In the genomic region with DNA sequence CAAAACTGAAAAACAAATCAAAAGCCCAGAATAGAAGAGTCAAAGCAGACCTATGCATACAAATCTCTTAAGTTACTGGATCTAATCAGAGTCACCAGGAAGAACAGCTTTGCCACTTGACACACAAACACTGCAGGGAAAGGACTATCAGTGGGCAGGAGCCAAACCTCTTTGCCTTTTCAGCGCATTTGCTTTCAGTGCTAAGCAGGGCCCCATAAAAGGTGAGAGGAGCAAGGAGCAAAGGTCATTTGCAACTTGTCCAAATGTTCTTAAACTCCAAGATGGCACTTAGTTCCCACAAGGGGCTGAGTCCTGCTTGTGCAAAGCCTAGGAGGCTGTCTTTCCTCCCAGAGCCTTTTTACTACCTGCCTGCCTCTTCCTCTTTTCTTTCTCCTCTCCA, we compare ENCODE assay signal across 21 mouse cellular contexts. TPM values are rescaled to one million over a fixed set of nuclear protein-coding genes. Genes with fewer than 3 reads are reported as not detected.
DNase-seq lines count a peak whose midpoint lies in the region; ATAC-seq and TF ChIP-seq lines count a peak whose summit lies in the region.
"Had no signal": no experiment of that assay in that cellular context is flagged by ENCODE, and none has a peak within 500 bp of the region (broad histone marks: within the 10 kb centered on the region; RNA-seq: fewer than 3 reads in every experiment).

No protein-coding gene starts in this region.

- H3K27me3 ChIP-seq in heart, postnatal 0 days (ENCODE audit: control insufficient read depth, insufficient read depth, low read length), result no peaks in the 10 kb centered on the region
- H3K27me3 ChIP-seq in heart, embryonic 10.5 days (ENCODE audit: insufficient read depth, poor library complexity, severe bottlenecking), result peaks cover 15% of the 10 kb centered on the region; the same call in 1 of the 2 replicates
- H3K27me3 ChIP-seq in liver, adult 2 months (ENCODE audit: control insufficient read depth, insufficient read depth, low read length), result no peaks in the 10 kb centered on the region
- H3K27me3 ChIP-seq in liver, postnatal 0 days (ENCODE audit: insufficient read depth, low read length), result no peaks in the 10 kb centered on the region
- H3K27me3 ChIP-seq: forebrain, embryonic 13.5 days; hindbrain, embryonic 13.5 days; liver, embryonic 15.5 days; neural tube, embryonic 12.5 days had no signal

- H3K4me1 ChIP-seq in heart, postnatal 0 days (ENCODE audit: control insufficient read depth, insufficient read depth), result peaks cover 3% of the 10 kb centered on the region; the same call in 1 of the 2 replicates
- H3K4me1 ChIP-seq in heart, embryonic 10.5 days, result peaks cover 4% of the 10 kb centered on the region; the same call in 1 of the 2 replicates
- peaks cover 6% of the 10 kb centered on the region; the same call in 1 of the 2 replicates for H3K4me1 ChIP-seq in liver, adult 2 months (ENCODE audit: control insufficient read depth, insufficient read depth, low read length)
- no peaks in the 10 kb centered on the region for H3K4me1 ChIP-seq in liver, postnatal 0 days (ENCODE audit: insufficient read depth)
- H3K4me1 ChIP-seq: forebrain, embryonic 13.5 days; hindbrain, embryonic 13.5 days; limb, embryonic 15.5 days; liver, embryonic 15.5 days; neural tube, embryonic 12.5 days had no signal

- no peaks in the 10 kb centered on the region for H3K79me2 ChIP-seq in liver, adult 2 months (ENCODE audit: control insufficient read depth, insufficient read depth, low read length)

- H3K4me2 ChIP-seq in heart, postnatal 0 days (ENCODE audit: low read depth, low read length), result no peak overlapping the region
- H3K4me2 ChIP-seq in liver, postnatal 0 days (ENCODE audit: low read depth, low read length), result no peak overlapping the region
- H3K4me2 ChIP-seq: forebrain, embryonic 13.5 days; hindbrain, embryonic 13.5 days; limb, embryonic 15.5 days; liver, embryonic 15.5 days; neural tube, embryonic 12.5 days had no signal

- TF ChIP-seq EP300 in heart, postnatal 0 days (IDR thresholded peaks at IDR 0.05; ENCODE audit: low read depth), result no peak
- TF ChIP-seq EP300 in liver, postnatal 0 days (IDR thresholded peaks at IDR 0.05; ENCODE audit: low read depth), result no peak

- H3K36me3 ChIP-seq in heart, postnatal 0 days (replicated peaks; ENCODE audit: control insufficient read depth, insufficient read depth, low read length), result peaks cover 5% of the 10 kb centered on the region; the same call in 1 of the 2 replicates
- peaks cover 5% of the 10 kb centered on the region; the same call in 1 of the 2 replicates for H3K36me3 ChIP-seq in heart, embryonic 10.5 days
- H3K36me3 ChIP-seq in liver, adult 2 months (ENCODE audit: control insufficient read depth, insufficient read depth, low read length), result peaks cover 3% of the 10 kb centered on the region; the same call in 1 of the 2 replicates
- no peaks in the 10 kb centered on the region for H3K36me3 ChIP-seq in liver, postnatal 0 days (replicated peaks; ENCODE audit: insufficient read depth, low read length)
- H3K36me3 ChIP-seq: hindbrain, embryonic 13.5 days had no signal

- DNase-seq in heart, postnatal 0 days (ENCODE audit: low spot score), result no peak
- DNase-seq in heart, embryonic 10.5 days (ENCODE audit: low spot score), result no peak
- DNase-seq in liver, adult 2 months (ENCODE audit: extremely low read depth, low read depth, low spot score), result peak; percentile 66
- no peak for DNase-seq in liver, postnatal 0 days
- DNase-seq in kidney, postnatal 14 days, result peak; percentile 22
- DNase-seq in ovary, postnatal 10 days (ENCODE audit: low spot score), result no peak
- DNase-seq in urinary bladder, adult 18-20 months (ENCODE audit: low spot score in 2 of 2), result no peak
- DNase-seq: adrenal gland, postnatal 25 days; cerebellum, adult 9-10 months; gastrocnemius, adult 2 months; heart, postnatal 10 days; left cerebral cortex, postnatal 4 days; lung, postnatal 4 days; midbrain, embryonic 14.5 days; retina, postnatal 1 day; thymus, postnatal 25 days had no signal

- no peaks in the 10 kb centered on the region for H3K9me3 ChIP-seq in heart, postnatal 0 days (replicated peaks; ENCODE audit: control insufficient read depth, low read length)
- no peaks in the 10 kb centered on the region for H3K9me3 ChIP-seq in heart, embryonic 10.5 days
- no peaks in the 10 kb centered on the region for H3K9me3 ChIP-seq in liver, postnatal 0 days (ENCODE audit: low read length)
- H3K9me3 ChIP-seq: forebrain, embryonic 13.5 days; hindbrain, embryonic 13.5 days; limb, embryonic 15.5 days; liver, embryonic 15.5 days; neural tube, embryonic 12.5 days had no signal

- H3K4me3 ChIP-seq in heart, postnatal 0 days (ENCODE audit: low read depth, low read length), result no peak overlapping the region
- H3K4me3 ChIP-seq in heart, embryonic 10.5 days, result no peak overlapping the region
- H3K4me3 ChIP-seq in liver, adult 2 months (ENCODE audit: insufficient read depth, low read depth, low read length), result no peak overlapping the region
- no peak overlapping the region for H3K4me3 ChIP-seq in liver, postnatal 0 days (ENCODE audit: low read depth, low read length)
- H3K4me3 ChIP-seq: forebrain, embryonic 13.5 days; gastrocnemius, adult 2 months; hindbrain, embryonic 13.5 days; limb, embryonic 15.5 days; liver, embryonic 15.5 days; neural tube, embryonic 12.5 days had no signal

- no peak for ATAC-seq in heart, postnatal 0 days (ENCODE audit: insufficient read depth, low read depth)
- ATAC-seq in liver, postnatal 0 days, result no peak
- ATAC-seq: forebrain, embryonic 13.5 days had no signal

- 47% methylated on average over 1 of the region's 1 CpGs for WGBS in heart, postnatal 0 days
- WGBS in heart, embryonic 10.5 days, result 54% methylated on average over 1 of the region's 1 CpGs
- WGBS in liver, adult 2 months, result 8% methylated on average over 1 of the region's 1 CpGs
- WGBS in liver, postnatal 0 days (ENCODE audit: insufficient replicate concordance), result 53% methylated on average over 1 of the region's 1 CpGs

- H3K9ac ChIP-seq in heart, postnatal 0 days (replicated peaks; ENCODE audit: low read depth, low read length), result no peak overlapping the region
- no peak overlapping the region for H3K9ac ChIP-seq in liver, adult 2 months (ENCODE audit: low read depth, low read length)
- no peak overlapping the region for H3K9ac ChIP-seq in liver, postnatal 0 days (replicated peaks)
- H3K9ac ChIP-seq: forebrain, embryonic 13.5 days; hindbrain, embryonic 13.5 days; limb, embryonic 15.5 days; liver, embryonic 15.5 days; neural tube, embryonic 12.5 days had no signal

- TF ChIP-seq POLR2A in liver, adult 2 months (IDR thresholded peaks at IDR 0.05; ENCODE audit: extremely low read depth, insufficient read depth, low read length), result no peak

- peak overlapping the region; percentile 55; the same call in 1 of the 2 replicates for H3K27ac ChIP-seq in heart, postnatal 0 days (ENCODE audit: low read depth)
- no peak overlapping the region for H3K27ac ChIP-seq in heart, embryonic 10.5 days
- no peak overlapping the region for H3K27ac ChIP-seq in liver, adult 2 months (replicated peaks; ENCODE audit: insufficient read depth, low read depth, low read length)
- no peak overlapping the region for H3K27ac ChIP-seq in liver, postnatal 0 days (ENCODE audit: low read depth)
- H3K27ac ChIP-seq: forebrain, embryonic 13.5 days; gastrocnemius, adult 2 months; hindbrain, embryonic 13.5 days; limb, embryonic 15.5 days; liver, embryonic 15.5 days; neural tube, embryonic 12.5 days had no signal

- TF ChIP-seq CTCF in heart, postnatal 0 days (IDR thresholded peaks at IDR 0.05; ENCODE audit: low read depth), result no peak
- TF ChIP-seq CTCF in liver, adult 2 months (IDR thresholded peaks at IDR 0.05; ENCODE audit: low read depth, low read length), result no peak
- TF ChIP-seq CTCF in liver, postnatal 0 days (IDR thresholded peaks at IDR 0.05; ENCODE audit: low read depth), result no peak

RNA-seq across cellular contexts. Expression of gene Irak1, which starts 6.3 kb away (rescaled TPM):
- total RNA-seq in heart, postnatal 0 days (2014; rRNA removed; ENCODE audit: low replicate concordance), result 46.9 and 94.8 TPM in 2 replicates
- 31.7 and 35.3 TPM in 2 replicates for polyA plus RNA-seq in heart, postnatal 0 days (2015; fragmentation: Nextera tagmentation; extraction: Ambion mirVana)
- polyA plus RNA-seq in heart, embryonic 10.5 days (2016; fragmentation: Nextera tagmentation; extraction: Ambion mirVana), result 59.3 and 60.8 TPM in 2 replicates
- 17.0 and 26.4 TPM in 2 replicates for total RNA-seq in liver, adult 2 months (2014; rRNA removed)
- 84.7 and 86.7 TPM in 2 replicates for polyA plus RNA-seq in liver, adult 2 months (2012; rRNA removed)
- 17.9 and 18.7 TPM in 2 replicates for polyA plus RNA-seq in liver, postnatal 0 days (2015; fragmentation: Nextera tagmentation; extraction: Ambion mirVana)

Comparison
In these comparisons a context has a peak if more than half of its experiments do, and no peak if none do; other contexts are left out.
1. DNase-seq: peak in liver, adult 2 months (single experiment) and kidney, postnatal 14 days (single experiment); none in heart, postnatal 0 days (single experiment), heart, embryonic 10.5 days (single experiment), liver, postnatal 0 days (single experiment), ovary, postnatal 10 days (single experiment) and urinary bladder, adult 18-20 months (0 of 2).